Mouse (Mus musculus): Measurements from ENCODE around the gene Mpped2. TPM values are rescaled to one million over a fixed set of nuclear protein-coding genes. Genes with fewer than 3 reads are reported as not detected.

Gene Mpped2
- total RNA-seq, 2 experiments from 2014 or later = not detected

- no peak for ATAC-seq (replicated peaks; ENCODE audit: low FRiP score, poor library complexity, severe bottlenecking)
These were observed 42.8 kb downstream of the Mpped2 start for GRCm38 (mm10) chr2:106735792-106736359.

DNA sequence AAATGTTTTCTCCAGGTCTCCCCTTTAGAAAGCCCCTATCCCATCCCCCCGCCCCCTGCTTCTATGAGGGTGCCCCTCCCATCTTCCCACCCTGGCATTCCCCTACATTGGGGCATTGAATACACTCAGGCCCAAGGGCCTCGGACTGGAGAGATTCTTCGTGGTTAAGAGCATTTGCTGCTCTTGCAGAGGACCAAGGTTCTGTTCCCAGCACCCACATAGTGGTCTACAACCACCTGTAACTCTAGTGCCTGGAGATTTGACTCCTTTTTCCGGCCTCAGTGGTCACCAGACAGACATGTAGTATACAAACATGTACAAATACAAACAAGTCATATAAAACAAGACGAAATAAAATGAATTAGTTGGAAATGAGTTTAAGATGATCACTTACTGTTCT, 45.9 kb downstream of the Mpped2 start:
- ATAC-seq (replicated peaks; ENCODE audit: low FRiP score, poor library complexity, severe bottlenecking) = no peak

GRCm38 (mm10) chr2:106744086-106744485, 51.0 kb downstream of the Mpped2 start:
- no peak for ATAC-seq (replicated peaks; ENCODE audit: low FRiP score, poor library complexity, severe bottlenecking)

DNA sequence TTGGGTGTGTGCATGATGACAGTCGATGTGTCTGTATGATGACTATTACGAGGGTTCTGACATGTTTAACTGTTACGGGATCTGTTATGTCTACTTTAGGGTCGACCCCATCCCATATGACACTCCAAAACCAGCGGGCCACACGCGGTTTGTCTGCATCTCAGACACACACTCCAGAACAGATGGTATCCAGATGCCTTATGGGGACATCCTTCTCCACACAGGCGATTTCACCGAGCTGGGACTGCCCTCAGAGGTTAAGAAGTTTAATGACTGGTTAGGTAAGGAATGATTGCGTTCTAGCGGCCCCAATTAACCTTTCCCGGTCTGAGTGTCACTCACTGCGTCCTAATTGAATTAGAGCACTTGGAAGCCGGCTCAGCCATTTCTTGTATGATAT, 51.5 kb downstream of the Mpped2 start:
- no peak for ATAC-seq (replicated peaks; ENCODE audit: low FRiP score, poor library complexity, severe bottlenecking)

GRCm38 (mm10) chr2:106745364-106745763, 52.3 kb downstream of the Mpped2 start:
- no peak for ATAC-seq (replicated peaks; ENCODE audit: low FRiP score, poor library complexity, severe bottlenecking)

DNA sequence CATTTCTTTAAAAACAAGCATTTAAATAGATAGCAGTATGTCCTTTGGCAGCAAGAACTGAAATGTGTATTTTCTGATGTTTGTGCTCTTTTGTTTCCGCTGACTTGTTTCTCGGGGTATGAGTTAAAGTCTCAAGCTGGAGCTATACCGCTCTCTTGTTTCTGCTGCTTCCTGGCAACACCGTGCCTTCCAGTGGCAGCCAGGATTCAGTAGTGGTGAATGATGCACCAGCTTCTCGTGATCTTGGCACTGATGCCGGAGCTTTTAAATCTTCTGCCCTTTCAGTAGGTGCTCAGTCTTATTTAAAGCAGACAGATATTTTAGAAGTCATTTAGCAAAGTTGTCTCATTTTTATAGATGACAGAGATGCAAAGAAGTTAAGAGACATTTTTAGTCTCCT, 53.1 kb downstream of the Mpped2 start:
- no peak for ATAC-seq (replicated peaks; ENCODE audit: low FRiP score, poor library complexity, severe bottlenecking)

DNA sequence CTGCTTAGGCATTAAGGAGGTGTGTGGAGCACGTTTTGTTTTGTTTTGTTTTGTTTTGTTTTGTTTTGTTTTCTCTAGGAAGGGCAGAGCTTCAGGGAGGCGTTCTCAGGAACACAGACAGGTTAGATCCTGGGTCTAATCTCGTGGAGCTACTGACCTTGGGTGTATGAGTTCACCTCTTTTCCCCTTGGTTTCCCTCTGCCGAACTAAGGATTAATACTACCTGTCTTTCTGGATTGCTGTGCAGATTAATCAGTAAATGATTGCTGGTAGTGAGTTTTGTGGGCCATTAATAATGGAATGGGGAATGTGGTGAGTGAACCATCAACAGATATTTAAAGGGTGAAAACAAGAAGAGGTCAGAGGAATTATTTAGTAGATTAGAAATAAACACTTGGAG, 53.8 kb downstream of the Mpped2 start:
- no peak for ATAC-seq (replicated peaks; ENCODE audit: low FRiP score, poor library complexity, severe bottlenecking)

- ATAC-seq (replicated peaks; ENCODE audit: low FRiP score, poor library complexity, severe bottlenecking) = no peak
These were observed 54.3 kb downstream of the Mpped2 start for GRCm38 (mm10) chr2:106747342-106747741.

- ATAC-seq (replicated peaks; ENCODE audit: low FRiP score, poor library complexity, severe bottlenecking) = no peak
These were observed 57.8 kb downstream of the Mpped2 start for GRCm38 (mm10) chr2:106750878-106751277.

- ATAC-seq (replicated peaks; ENCODE audit: low FRiP score, poor library complexity, severe bottlenecking) = no peak
These were observed 60.6 kb downstream of the Mpped2 start for GRCm38 (mm10) chr2:106753703-106754102.

DNA sequence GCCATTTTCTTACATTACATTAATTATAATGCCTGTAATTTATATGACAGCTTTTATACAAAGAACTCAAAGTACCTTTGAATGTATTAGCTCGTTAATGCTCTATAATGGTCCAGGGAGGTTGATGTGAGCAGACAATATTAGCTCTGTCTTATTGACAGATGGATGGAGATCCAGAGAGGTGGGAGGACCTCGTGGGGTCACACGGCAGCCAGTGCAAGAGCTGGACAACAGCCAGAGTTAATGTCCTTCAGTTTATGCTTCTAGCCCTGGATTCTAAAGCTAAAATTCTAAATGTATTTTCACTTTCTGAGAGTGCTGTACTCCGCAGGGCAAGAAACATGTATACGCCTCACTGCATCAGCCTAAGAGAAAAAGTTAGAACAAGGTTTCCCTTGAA, 61.6 kb downstream of the Mpped2 start:
- ATAC-seq (replicated peaks; ENCODE audit: low FRiP score, poor library complexity, severe bottlenecking) = no peak

GRCm38 (mm10) chr2:106756354-106757103, 63.5 kb downstream of the Mpped2 start:
- no peak for ATAC-seq (replicated peaks; ENCODE audit: low FRiP score, poor library complexity, severe bottlenecking)

- ATAC-seq (replicated peaks; ENCODE audit: low FRiP score, poor library complexity, severe bottlenecking) = no peak
These were observed 69.9 kb downstream of the Mpped2 start for GRCm38 (mm10) chr2:106762920-106763319.

GRCm38 (mm10) chr2:106769236-106769635, 76.2 kb downstream of the Mpped2 start:
- ATAC-seq (replicated peaks; ENCODE audit: low FRiP score, poor library complexity, severe bottlenecking) = no peak

GRCm38 (mm10) chr2:106772643-106773042, 79.6 kb downstream of the Mpped2 start:
- no peak for ATAC-seq (replicated peaks; ENCODE audit: low FRiP score, poor library complexity, severe bottlenecking)

GRCm38 (mm10) chr2:106774251-106775196, 81.5 kb downstream of the Mpped2 start:
- no peak for ATAC-seq (replicated peaks; ENCODE audit: low FRiP score, poor library complexity, severe bottlenecking)

DNA sequence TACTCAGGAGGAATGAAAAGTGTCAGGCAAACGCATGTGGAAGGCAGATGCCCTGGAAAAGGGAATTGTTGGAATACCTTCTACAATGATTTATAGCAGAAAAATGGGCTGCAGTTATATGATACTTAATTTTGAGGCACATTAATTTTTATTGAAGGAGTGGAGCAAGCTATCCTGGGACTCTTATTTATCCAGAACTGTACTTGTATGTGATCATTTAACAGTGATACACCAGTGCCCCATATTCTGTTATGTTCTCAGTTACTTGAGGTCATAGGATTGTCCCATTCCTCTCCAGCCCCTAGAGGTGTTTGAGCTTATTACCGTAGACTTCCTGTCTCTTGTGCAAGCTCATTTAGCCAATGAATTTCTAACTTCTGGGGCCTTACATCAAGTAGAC, 82.9 kb downstream of the Mpped2 start:
- no peak for ATAC-seq (replicated peaks; ENCODE audit: low FRiP score, poor library complexity, severe bottlenecking)

DNA sequence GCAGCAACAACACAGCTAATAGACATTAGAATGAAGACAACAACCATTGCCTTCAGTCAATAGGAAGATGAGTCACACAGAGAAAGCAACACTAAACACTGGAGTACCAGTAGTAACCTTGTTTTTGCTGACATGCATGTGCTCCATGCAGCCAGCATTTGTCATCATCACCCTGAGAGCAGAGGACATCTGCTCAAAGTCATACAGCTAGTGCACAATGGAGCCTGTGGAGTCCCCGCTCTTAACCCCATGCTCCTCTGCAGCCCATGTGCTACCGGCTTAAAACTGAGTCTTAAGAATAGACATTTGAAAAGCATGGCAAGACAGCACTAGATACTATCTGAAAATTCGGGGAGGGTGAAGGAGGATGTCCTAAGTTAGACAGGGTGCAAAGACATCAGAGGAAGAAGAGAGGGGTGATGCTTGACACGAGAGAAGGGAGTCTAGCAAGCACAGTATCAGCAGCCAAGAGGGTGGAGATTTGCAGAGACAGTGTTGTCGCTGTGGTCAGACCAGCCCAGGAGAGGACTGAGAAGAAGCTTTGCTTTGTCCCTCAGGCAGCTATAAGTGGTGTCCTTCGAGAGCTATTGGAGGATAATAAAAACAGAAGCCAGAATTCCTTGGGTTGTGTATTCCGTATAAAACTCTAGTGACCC, 85.9 kb downstream of the Mpped2 start:
- no peak for ATAC-seq (replicated peaks; ENCODE audit: low FRiP score, poor library complexity, severe bottlenecking)

GRCm38 (mm10) chr2:106781181-106782179, 88.4 kb downstream of the Mpped2 start:
- no peak for ATAC-seq (replicated peaks; ENCODE audit: low FRiP score, poor library complexity, severe bottlenecking)
